Mouse (Mus musculus) mouse embryonic stem cell (cell line): Measurements from ENCODE around the gene Trim43c.
"Not testable (repeated sequence)": the region's sequence is repeated elsewhere in the genome, so short reads cannot be mapped to it uniquely, and the experiment has no call there.

ENCODE experiments used
- in situ Hi-C, 2 experiments: fragments of 300-500 bp; cut with MboI; formaldehyde crosslinking; loops; 1 replicate in 1 of 2; 3 replicates in 1 of 2; pipeline ENCODE4 v1.14.3; 2019 to 2020; ENCODE audit warnings: low sequenced_read_pairs in 2 of 2, low pct_unique_long_range_greater_than_20kb in 1 of 2, mixed read lengths in 1 of 2; ENCODE audit not compliant: unreplicated experiment in 1 of 2

Gene Trim43c

GRCm38 (mm10) chr9:88838864-88839263 is at the start of gene Trim43c:
TSS of gene Trim43c (plus strand) at chr9:88839164.
- in situ Hi-C loops = not testable (repeated sequence)

- in situ Hi-C loops = not testable (repeated sequence)
These were observed 14.1 kb downstream of the Trim43c start for GRCm38 (mm10) chr9:88853072-88853471.

- in situ Hi-C loops = not testable (repeated sequence)
These were observed 19.9 kb downstream of the Trim43c start for GRCm38 (mm10) chr9:88858566-88859492.
